Mouse (Mus musculus) gastrocnemius, postnatal 25 days (tissue): ENCODE results near the gene Slc11a1. TPM values are rescaled to one million over a fixed set of nuclear protein-coding genes. Genes with fewer than 3 reads are reported as not detected.
A peak's percentile ranks its signal among the peaks of the same experiment; 100 is the strongest.
"Not testable (repeated sequence)": the region's sequence is repeated elsewhere in the genome, so short reads cannot be mapped to it uniquely, and the experiment has no call there.

Experiments
- DNase-seq: peaks from one replicate; pipeline ENCODE4 v3.0.0; 2022
- total RNA-seq, 2 experiments: library from RNA; stranded (reverse); gene quantifications; 1 replicate in 1 of 2; 2 replicates in 1 of 2; pipeline ENCODE4 v1.2.3; 2021

The Slc11a1 gene
- total RNA-seq, 2 experiments from 2014 or later, result 2.9 to 3.2 TPM

DNA sequence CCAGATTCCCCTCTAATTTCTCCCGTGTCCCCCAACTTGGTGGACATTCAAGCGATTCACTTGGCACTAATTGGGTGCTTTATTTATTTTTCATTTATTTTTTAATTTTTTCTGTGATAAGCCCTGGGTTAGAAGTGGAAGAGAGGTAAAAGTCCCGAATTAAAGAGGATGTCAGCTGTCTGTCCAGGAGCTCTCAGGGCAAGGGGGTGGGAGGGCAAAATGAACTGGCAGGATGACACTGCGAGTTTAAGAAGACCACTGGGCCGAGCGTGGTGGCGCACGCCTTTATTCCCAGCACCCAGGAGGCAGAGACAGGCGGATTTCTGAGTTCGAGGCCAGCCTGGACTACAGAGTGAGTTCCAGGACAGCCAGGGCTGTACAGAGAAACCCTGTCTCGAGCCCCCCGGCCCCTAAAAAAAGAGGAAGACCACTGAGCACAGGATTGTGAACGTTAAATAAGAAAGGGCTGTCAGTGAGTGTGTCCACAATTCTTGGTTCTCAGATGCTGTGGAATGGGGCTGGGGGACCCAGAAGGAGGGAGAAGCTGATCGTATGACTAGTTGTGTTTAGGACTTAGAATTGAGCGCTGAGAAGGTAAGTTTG is 12.5 kb downstream of the Slc11a1 start:
- DNase-seq, result no peak

DNA sequence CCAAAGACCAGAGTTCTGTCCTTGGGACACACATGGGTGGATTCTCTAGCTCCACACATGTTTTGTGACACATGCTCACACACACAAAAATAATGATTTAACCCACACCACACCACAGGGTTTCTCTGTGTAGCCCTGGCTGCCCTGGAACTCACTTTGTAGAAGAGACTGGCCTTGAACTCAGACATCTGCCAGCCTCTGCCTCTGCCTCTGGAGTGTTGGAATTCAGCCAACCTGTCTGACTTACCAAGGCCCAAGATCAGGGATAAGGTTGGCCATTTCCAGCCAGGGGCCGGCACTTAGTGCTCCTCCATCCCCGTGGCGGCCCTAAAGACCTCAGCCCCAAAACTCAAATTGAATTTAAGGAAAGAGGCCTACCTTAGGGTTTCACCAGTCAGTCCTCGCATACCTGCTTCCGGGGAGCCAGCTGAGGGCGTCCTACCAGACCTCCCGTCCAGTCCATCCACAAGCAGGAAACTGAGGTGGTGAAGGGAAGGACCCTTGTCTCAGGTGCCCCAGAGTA is 13.5 kb downstream of the Slc11a1 start:
- DNase-seq, result no peak

DNA sequence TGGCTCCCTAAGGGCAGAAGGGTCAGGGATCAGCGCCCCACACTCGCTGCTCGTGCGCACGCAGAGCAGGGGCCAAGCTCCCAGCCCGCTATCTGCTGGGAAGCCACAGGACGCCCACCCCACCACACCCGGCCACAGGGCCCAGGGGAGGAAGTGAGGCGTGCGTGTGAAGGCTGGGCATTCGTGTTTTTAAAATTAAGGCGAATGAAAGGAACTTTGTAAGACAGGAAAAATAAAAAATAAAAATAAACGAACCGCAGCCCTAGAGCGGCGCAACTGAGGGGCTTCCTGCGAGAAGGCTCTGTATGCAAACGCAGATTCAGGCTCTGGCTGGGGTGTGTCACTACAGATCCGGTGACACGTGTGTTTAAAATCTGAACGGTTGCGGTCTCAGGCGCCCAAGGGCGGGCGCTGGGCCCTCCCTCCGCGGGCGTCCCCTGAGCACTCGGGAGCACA is 14.9 kb downstream of the Slc11a1 start:
- no peak for DNase-seq

DNA sequence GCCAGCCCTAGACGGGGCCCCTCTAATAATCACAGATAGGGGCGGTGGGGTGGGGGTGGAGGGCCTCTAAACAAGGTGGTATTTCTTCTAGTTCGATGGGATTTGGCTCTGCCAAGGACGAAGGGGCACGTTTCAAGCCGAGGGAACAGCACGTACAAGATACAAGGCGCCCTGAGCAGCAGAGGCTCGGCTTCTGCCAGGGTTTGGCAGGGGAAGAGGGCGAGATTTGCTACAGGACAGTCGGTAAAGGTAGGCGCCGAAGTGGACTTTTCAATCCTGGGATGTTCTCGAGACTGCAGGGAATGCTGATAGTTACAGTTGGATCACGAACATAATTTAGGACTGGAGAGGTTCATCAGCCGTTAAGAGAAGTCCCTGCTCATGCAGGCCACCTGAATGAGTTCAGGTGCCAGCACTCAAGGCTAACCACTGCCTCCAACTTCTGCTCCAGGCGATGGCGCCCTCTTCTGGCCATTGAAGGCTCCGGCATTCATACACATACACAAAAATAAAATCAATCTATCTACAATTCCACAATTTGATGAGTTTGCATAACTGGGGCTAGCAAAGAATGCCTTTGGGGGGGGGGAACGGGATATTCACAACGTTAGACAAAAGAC is 15.4 kb downstream of the Slc11a1 start:
- no peak for DNase-seq

DNA sequence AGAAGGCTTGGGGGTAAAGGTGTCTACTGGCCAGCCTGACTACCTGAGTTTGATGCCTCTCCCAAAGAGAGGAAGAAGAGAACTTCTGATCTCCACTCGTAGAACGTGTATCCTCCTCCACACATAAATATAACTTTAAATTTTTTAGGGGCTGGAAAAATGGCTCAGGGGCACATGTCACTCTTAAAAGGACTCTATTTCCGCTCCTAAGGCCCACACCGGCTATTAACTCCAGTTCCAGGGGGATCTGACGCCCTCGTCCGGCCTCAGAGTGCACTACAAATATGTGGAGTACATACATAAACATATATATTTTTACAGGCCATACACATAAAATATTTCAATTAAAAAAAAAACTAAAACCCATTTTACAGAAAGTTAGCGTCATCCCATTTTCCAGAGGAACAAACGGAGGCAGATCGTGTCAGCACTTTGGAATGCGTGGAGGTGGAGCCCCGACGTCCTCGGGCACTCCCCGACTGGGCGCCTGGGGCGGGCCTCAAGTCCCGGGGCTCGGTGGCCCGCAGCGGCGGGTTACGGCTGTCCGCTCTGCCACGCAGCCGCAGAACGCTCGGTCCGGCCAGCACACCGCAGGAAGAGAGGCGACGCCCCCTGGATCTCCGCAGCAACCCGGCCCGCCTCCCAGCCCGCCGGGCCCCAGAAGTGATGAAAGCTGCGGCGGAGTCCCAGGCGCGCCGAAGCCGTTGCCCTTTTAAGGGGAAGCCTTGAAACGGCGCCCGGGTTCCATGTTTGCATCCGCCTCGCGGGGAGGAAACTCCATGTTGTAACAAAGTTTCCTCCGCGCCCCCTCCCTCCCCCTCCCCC is 16.1 kb downstream of the Slc11a1 start, which contains the start of gene Ctdsp1:
Ctdsp1 (plus strand) TSS at position 586 of the 825 bp plus-strand sequence.
- DNase-seq, result peak; percentile 99

DNA sequence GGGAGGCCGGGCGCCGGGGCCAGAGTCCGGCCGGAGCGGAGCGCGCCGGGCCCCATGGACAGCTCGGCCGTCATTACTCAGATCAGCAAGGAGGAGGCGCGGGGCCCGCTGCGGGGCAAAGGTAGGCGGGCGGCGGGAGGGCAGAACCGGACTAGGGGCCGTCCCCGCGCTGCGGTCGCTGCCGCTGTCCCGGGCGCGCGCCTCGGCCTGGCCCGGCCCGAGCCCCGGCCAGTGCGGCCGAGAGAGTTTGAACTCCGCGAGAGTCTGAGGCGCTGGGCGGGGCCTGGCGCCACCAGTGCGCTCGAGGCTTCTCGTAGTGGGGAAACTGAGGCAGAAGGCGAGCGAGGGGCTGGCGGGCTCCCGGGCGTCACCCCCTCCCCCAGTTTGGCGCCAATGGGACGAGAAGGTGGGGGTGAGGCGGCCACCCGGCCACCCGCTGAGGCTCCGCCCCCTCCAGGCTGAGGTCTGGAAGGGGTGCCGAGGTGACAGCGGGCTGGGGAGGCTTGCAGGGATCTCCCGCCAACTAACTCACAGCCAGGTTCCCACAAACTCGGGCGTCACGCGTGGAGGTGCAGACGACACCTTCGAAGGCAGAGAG is 16.9 kb downstream of the Slc11a1 start:
- peak; percentile 86 for DNase-seq

DNA sequence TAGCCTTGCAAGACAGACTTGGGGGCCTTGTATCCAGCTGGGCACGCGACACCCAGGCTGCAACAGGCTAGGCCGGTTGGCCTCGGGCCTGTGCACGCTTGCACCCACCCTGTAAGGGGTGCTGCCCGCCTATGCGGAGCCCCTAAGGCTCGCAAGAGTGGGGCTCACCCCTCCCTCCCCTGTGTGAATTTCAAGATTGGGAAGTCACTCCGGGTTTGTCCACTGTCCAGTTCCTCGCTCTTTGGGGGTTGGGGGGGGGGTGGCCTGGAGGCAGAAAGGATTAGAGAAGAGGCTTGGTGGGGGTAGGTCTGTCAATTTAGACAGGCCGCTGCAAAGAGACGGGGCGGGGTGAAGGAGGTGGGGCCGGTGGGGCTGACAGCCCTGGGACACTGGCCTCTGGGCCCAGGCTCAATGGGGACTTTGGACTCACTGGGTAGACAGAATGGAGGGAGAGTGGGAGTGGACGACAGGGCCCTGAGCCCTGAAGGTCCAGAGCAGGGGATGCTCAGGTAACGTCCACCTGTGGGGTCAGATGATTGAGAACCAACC is 17.5 kb downstream of the Slc11a1 start:
- DNase-seq, result no peak

DNA sequence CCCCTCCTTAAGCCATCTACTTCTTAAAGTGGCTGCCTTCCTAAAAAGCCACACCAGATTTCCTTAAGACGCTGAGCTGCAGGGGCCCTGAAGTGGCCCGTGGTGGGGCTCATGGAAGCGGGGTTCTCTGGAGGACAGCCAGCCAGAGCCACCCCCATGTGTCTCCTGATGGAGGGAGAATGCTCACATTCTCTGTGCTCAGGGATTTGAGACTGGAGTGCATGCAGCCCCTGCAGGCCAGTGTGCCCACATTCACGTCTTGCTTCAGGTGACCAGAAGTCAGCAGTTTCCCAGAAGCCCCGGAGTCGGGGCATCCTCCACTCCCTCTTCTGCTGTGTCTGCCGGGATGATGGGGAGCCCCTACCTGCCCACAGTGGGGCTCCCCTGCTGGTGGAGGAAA is 18.0 kb downstream of the Slc11a1 start:
- DNase-seq, result no peak

DNA sequence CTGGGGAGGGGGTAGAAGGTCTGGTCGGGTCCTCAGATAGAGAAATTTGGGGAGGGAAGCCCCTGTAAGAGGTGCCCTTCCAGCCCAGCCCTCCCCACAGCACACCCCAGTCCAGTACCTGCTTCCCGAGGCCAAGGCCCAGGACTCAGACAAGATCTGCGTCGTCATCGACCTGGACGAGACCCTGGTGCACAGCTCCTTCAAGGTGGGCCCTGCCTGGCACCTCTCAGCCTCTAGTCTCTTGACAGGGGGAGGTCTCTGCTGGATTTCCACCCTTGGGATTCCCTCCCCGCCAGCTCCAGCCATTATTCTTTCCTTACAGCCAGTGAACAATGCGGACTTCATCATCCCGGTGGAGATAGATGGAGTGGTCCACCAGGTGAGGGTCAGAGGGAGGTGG is 18.7 kb downstream of the Slc11a1 start:
- DNase-seq, result no peak

DNA sequence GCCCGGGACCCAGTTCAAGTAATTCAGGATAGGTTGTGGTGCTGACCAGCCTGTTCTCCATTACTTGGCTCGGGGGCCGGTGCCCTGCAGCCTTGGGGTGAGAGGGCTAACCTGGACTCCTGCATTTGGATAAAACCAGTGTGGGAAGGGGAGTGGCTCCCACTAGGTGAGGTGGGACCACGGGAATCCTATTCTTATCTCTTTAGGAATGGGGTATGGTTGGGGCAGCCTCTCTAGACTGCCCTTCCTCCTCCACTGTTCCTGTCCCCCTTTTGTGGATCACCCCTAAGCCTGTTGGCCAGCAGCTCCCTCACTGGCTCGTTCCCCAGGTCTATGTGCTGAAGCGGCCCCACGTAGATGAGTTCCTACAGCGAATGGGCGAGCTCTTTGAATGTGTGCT is 19.3 kb downstream of the Slc11a1 start:
- no peak for DNase-seq

DNA sequence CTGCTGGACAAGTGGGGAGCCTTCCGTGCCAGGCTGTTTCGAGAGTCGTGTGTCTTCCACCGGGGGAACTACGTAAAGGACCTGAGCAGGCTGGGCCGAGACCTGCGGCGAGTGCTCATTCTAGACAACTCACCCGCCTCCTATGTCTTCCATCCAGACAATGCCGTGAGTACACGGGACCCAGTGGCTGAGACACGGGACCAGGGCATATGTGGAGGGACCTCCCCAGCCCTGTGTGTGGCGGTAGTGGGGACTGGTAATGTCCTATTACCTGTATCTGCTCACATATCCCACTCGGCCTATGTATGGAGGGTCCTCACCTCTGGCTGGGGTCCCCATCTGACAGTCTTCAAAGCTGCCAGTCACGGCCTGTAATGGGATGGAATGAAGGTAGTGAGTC is 19.9 kb downstream of the Slc11a1 start:
- no peak for DNase-seq

DNA sequence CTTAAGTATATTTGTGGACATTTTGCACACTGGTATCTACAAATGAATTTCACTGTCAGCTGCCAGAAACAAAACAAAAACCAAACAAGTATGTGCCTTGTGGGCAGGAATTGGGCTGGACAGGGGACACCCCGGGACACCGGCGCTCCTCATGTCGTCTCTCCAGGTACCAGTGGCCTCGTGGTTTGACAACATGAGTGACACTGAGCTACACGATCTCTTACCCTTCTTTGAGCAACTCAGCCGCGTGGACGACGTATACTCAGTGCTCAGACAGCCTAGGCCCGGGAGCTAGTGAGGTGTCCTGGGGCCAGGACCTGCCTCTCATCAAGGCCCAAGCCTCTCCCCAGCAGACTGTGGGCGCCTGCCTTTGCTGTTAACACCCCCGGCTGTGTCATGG is 20.3 kb downstream of the Slc11a1 start:
- no peak for DNase-seq

DNA sequence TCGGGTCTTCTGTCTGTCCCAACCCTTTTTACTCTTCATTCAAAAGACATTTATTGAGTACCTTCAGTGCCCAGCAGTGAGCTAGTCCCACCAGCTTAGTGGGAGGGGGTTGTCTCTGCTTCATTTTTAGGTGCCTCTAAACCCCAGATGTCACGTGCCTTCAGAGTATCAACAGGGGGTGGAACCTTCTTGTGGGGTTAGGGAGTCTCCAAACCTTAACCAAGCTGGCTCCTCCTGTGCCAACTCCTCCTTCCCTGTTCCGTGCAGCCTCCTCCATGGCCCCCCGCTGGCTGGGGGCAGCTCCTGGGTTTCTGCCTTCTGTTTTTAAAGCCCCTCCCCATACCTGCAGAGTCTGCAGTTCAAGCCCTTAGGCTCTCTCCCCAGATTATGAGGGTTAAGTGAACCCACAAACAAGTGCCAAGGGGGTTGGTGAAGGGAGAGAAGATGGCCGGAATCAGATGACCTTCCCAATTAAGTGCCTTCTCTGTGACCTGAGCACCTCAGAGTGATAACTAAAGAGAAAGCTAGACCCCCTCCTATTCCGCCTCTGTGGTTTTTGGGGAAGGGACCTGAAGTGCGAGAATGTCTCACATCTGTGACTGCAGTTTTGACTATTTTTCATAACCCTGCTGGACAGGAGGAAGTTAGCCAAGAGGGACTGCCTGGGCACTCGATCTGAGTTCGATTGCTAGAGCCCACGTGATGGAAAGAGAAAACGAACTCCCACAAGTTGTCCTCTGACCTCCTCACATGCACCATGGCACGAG is 21.6 kb downstream of the Slc11a1 start:
- DNase-seq, result not testable (repeated sequence)

DNA sequence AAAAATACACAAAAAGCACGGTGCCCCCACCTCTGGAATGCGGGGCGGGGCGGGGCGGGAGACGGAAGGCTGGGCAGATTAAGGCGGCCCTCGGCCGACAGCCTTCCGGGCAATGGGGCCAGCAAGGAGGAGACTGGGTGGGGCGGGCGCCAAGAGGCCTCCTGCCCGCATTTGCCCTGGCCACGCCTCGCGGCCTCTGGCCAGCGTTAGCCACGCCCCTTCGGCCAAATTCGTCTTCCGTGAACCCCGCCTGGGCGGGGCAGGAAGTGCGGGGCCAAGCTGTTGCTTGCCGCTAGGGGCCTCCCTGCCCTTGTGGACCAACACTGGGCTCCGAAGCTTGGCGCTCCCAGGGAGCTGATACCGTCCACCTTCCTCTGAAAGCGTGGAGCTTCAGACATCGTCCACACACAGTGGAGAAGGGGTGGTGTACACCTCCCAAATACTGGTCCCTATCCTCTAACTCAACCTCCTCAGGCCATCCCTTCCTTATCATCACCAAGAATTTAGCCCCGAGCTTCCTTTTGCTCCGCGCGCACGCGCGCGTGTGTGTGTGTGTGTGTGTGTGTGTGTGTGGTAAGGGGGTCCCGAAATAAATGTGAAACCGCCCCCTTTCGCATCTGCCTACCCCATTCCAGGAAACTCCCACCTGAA is 22.4 kb downstream of the Slc11a1 start:
- DNase-seq, result peak; percentile 99

DNA sequence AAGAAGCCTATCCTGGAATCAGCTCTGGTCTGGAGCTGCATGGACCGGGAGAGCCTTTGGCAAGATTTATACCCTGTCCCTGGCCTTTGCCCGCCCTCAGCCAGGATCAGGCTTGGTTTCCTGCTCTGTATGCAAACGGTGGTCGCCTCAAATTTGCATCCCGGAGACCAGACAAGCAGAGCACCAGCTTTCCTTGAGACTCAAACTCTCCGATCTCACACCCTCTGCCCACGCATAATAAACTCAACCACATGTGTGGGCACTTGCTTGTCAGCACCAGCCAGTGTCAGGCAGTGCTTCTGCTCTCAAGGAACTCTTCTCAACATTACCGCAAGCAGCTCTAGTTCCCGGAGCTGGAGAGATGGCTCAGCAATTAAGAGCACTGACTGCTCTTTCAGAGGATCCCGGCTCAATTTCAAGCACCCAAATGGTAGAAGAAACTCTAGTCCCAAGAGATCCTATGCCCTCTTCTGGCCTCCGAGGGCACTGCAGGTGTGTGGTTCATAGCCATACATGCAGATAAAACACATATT is 23.0 kb downstream of the Slc11a1 start:
- DNase-seq, result peak; percentile 62

DNA sequence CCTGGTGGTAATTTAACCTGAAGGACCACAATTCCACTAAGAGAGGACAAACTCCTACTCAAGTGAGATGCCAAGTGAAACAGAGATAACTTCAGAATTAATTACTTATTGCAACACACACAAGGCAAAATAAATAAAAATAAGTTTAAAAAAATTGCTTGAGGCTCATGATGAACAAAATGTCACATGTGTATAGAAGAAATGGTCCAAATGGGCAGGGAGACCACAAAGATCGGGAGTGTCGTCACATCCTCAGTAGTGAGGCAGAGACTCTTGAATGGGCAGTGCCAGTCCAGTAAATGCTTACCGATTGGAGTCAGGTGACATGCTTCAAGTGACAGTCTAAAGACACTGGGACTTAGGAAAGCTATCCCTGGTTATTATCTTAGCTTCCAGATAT is 25.5 kb downstream of the Slc11a1 start:
- no peak for DNase-seq

DNA sequence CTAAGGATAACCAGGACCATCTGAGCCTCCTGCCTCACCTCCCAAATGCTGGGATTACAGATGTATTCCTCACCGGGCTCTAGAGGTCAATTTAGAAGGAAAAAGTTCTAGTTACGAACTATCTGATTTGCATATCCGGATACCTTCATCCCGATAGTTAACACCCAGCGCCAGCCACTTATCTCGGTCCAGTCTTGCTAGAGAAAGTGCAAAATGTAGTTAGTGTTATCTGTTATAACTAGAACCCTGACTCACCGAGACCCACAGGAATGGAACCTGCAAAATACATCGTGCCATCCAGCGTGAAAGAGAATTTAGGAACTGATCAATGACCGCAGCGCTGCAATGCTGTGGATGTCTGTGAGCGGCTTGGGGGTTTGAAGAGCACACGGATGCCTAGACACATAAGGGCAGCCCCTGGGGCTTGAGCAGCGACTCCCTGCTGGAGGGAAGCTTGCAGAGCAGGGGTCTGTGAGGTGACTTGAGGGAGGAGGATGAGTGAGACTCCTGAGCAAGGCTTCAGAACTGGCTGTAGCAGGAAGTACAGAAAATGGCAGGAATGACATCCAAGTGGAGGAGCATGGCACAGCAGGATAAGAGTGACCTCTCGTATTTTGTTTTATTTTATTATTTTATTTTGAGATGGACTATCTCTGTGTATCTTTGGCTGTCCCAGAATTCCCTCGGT is 26.2 kb downstream of the Slc11a1 start:
- DNase-seq, result no peak

DNA sequence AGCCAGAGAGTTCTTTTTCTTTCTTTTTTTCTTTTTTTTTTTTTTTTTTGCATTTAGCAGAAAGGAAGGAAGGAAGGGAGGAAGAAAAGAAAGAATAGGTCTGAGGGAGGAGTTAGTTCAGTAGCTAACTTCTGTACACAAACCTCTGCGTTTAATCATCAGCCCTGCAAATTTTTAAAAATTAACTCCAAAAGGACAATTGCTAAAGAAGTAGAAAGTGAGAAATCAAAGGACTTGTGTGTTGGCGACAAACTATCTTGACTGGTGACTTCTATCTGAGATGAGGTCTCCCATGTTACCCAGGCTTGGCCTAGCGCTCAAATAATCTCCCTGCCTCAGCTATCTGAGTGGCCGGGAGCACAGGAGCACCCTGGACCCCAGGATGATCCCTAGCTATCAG is 29.2 kb downstream of the Slc11a1 start:
- DNase-seq, result no peak

DNA sequence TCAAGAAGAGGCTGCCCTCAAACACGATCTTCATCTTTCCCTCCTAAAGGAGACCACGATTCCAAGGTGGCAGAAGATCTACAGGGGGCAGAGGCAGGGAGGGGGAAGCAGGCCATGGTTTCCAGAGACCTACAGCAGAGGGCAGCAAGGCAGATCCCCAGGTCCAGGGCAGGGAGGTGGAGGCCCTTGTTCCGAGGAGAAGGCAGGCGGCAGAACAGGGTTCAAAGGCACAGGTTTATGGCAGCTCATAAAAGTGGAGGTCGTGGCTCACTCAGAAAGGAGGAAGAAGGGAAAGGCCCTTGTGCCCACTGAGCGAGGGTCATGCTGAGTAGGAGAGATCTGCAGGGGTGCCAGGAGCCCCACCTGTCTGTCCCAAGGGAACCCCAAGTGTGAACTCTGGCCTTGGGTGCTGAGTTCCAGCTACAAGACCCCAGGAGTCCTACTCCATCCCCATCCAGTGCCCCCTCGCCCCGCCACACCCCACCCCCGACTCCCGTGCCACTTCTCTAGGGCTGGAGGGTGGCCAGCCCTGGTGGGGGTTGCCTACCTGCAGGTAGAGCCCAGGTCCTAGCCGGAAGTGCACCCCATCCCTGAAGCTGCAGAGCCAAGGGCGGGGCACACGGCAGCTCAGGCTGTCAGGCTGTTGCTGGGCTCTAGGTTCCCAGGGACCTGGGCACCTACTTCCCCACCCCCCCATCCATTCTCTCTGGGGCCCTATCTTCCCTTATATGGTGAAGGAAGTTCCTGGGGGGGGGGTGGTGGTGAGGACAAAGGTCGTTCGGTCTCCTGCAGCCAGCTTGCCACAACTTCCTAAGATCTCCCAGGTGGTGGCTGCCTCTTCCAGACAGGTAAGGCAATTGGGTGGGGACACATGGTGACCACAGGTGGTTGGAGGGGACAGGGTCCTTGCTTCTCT is 33.9 kb downstream of the Slc11a1 start, which contains the start of gene Vil1:
Vil1 (plus strand) TSS at position 788 of the 916 bp plus-strand sequence.
- DNase-seq, result no peak
